Mouse (Mus musculus) hindbrain, embryonic 13.5 days (tissue): ENCODE data around the gene G6pc. TPM values are rescaled to one million over a fixed set of nuclear protein-coding genes. Genes with fewer than 3 reads are reported as not detected.
"Not testable (repeated sequence)": the region's sequence is repeated elsewhere in the genome, so short reads cannot be mapped to it uniquely, and the experiment has no call there.

Experiments
- ATAC-seq: fragments of 200-750 bp; cut with Nextera tagmentation; 2 replicates; pipeline ENCODE4 v1.8.0; 2017; ENCODE audit warnings: moderate TSS enrichment; ENCODE audit not compliant: low FRiP score
- H3K27ac ChIP-seq: fragments of 300-500 bp; sonication (generic); 2 replicates; pipeline ENCODE4 v1.5.1; 2015; ENCODE audit warnings: inconsistent platforms, mild to moderate bottlenecking, moderate library complexity
- H3K27me3 ChIP-seq: fragments of 300-500 bp; sonication (generic); 2 replicates; pipeline ENCODE4 v1.6.1; 2015; ENCODE audit warnings: mild to moderate bottlenecking, inconsistent platforms
- H3K36me3 ChIP-seq: fragments of 300-500 bp; sonication (generic); 2 replicates; pipeline ENCODE4 v1.6.1; 2015; ENCODE audit warnings: mild to moderate bottlenecking, inconsistent platforms
- H3K4me1 ChIP-seq: fragments of 300-500 bp; sonication (generic); replicated peaks from 2 replicates; pipeline ENCODE4 v1.6.1; 2015; ENCODE audit warnings: inconsistent platforms
- H3K4me2 ChIP-seq: fragments of 300-500 bp; sonication (generic); 2 replicates; pipeline ENCODE4 v1.6.1; 2015; ENCODE audit warnings: inconsistent platforms, mild to moderate bottlenecking, moderate library complexity
- H3K4me3 ChIP-seq: fragments of 300-500 bp; sonication (generic); 2 replicates; pipeline ENCODE4 v1.5.1; 2015; ENCODE audit warnings: mild to moderate bottlenecking, inconsistent platforms
- H3K9ac ChIP-seq: fragments of 300-500 bp; sonication (generic); 2 replicates; pipeline ENCODE4 v1.6.1; 2015; ENCODE audit warnings: mild to moderate bottlenecking, inconsistent platforms
- H3K9me3 ChIP-seq: fragments of 300-500 bp; sonication (generic); 2 replicates; pipeline ENCODE4 v1.6.1; 2016; ENCODE audit warnings: inconsistent platforms
- WGBS: fragments of 180-500 bp; shearing (Covaris S2); methylation state at CpG from one replicate; pipeline ENCODE4 v1.1.7; 2015; 5-methylcytosine and 5-hydroxymethylcytosine counted together
- polyA plus RNA-seq: library from polyadenylated mRNA; unstranded; fragments of >200 nt; fragmentation: Nextera tagmentation; extraction: Ambion mirVana; gene quantifications from 2 replicates; pipeline ENCODE4 v1.2.1, GENCODE M21; 2015

G6pc gene
- not detected in 2 replicates for polyA plus RNA-seq

- ATAC-seq: no peak
- Histone ChIP-seq H3K9me3 (no peaks in the 10 kb centered on the region), H3K27me3 (no peaks in the 10 kb centered on the region), H3K36me3 (no peaks in the 10 kb centered on the region), H3K27ac (no peak within 1 kb of the TSS), H3K4me1 (no peaks in the 10 kb centered on the region), H3K4me2 (no peak within 1 kb of the TSS), H3K9ac (no peak within 1 kb of the TSS), H3K4me3 (no peak within 1 kb of the TSS)
- WGBS: 91% methylated on average over 8 of the region's 8 CpGs
Observed at GRCm38 (mm10) chr11:101367326-101367935, at the start of gene G6pc. G6pc (plus strand) TSS chr11:101367561.

- H3K27ac ChIP-seq: no peak overlapping the region
- 0 out of 2 replicates have a peak, but pooled peaks have one; percentile 28 for ATAC-seq
- peaks cover 80% of the 10 kb centered on the region for H3K36me3 ChIP-seq
- H3K4me1 ChIP-seq: no peaks in the 10 kb centered on the region
- H3K27me3 ChIP-seq: no peaks in the 10 kb centered on the region
- H3K9me3 ChIP-seq: no peaks in the 10 kb centered on the region
- H3K4me3 ChIP-seq: no peak overlapping the region
- no peak overlapping the region for H3K9ac ChIP-seq
- H3K4me2 ChIP-seq: no peak overlapping the region
- 17% methylated on average over 4 of the region's 4 CpGs for WGBS
Observed at GRCm38 (mm10) chr11:101323609-101324008, 43.8 kb upstream of the G6pc start.

- WGBS: 91% methylated on average over 5 of the region's 5 CpGs
- H3K4me1 ChIP-seq: 0 out of 2 replicates have a peak, but pooled peaks cover 6% of the 10 kb centered on the region
- H3K4me3 ChIP-seq: no peak within 1 kb of the TSS
- ATAC-seq: no peak
- H3K9ac ChIP-seq: no peak within 1 kb of the TSS
- H3K4me2 ChIP-seq: no peak within 1 kb of the TSS
- no peaks in the 10 kb centered on the region for H3K27me3 ChIP-seq
- no peaks in the 10 kb centered on the region for H3K9me3 ChIP-seq
- peaks cover 68% of the 10 kb centered on the region for H3K36me3 ChIP-seq
- H3K27ac ChIP-seq: no peak within 1 kb of the TSS
Observed at GRCm38 (mm10) chr11:101324763-101325162, 42.6 kb upstream of the G6pc start, which contains the start of gene Aoc2. Aoc2 (plus strand) TSS chr11:101325063.

- H3K9me3 ChIP-seq, H3K27ac ChIP-seq, H3K9ac ChIP-seq, H3K4me3 ChIP-seq, H3K4me1 ChIP-seq, H3K4me2 ChIP-seq, H3K27me3 ChIP-seq, ATAC-seq: not testable (repeated sequence)
- 95% methylated on average over 11 of the region's 11 CpGs for WGBS
- peaks cover 64% of the 10 kb centered on the region for H3K36me3 ChIP-seq
Observed at GRCm38 (mm10) chr11:101325201-101325600, 42.2 kb upstream of the G6pc start.

- peaks cover 54% of the 10 kb centered on the region for H3K36me3 ChIP-seq
- no peaks in the 10 kb centered on the region for H3K9me3 ChIP-seq
- no peak for ATAC-seq
- 0 out of 2 replicates have a peak, but pooled peaks cover 6% of the 10 kb centered on the region for H3K4me1 ChIP-seq
- no peak overlapping the region for H3K9ac ChIP-seq
- 88% methylated on average over 11 of the region's 11 CpGs for WGBS
- H3K27ac ChIP-seq: no peak overlapping the region
- H3K27me3 ChIP-seq: no peaks in the 10 kb centered on the region
- no peak overlapping the region for H3K4me3 ChIP-seq
- no peak overlapping the region for H3K4me2 ChIP-seq
Observed at GRCm38 (mm10) chr11:101326147-101326546, 41.2 kb upstream of the G6pc start.

GRCm38 (mm10) chr11:101327311-101327710 lies 40.0 kb upstream of the G6pc start:
- no peaks in the 10 kb centered on the region for H3K27me3 ChIP-seq
- H3K4me3 ChIP-seq: no peak overlapping the region
- H3K36me3 ChIP-seq: peaks cover 43% of the 10 kb centered on the region
- 0 out of 2 replicates have a peak, but pooled peaks cover 6% of the 10 kb centered on the region for H3K4me1 ChIP-seq
- no peaks in the 10 kb centered on the region for H3K9me3 ChIP-seq
- H3K4me2 ChIP-seq: no peak overlapping the region
- no peak for ATAC-seq
- H3K27ac ChIP-seq: no peak overlapping the region
- WGBS: 52% methylated on average over 3 of the region's 3 CpGs
- no peak overlapping the region for H3K9ac ChIP-seq

- Histone ChIP-seq H3K9ac (no peak overlapping the region; the same call in 1 of the 2 replicates), H3K27ac (no peak overlapping the region), H3K9me3 (no peaks in the 10 kb centered on the region), H3K4me1 (peaks cover 9% of the 10 kb centered on the region), H3K36me3 (peaks cover 25% of the 10 kb centered on the region), H3K4me3 (no peak overlapping the region), H3K27me3 (no peaks in the 10 kb centered on the region), H3K4me2 (no peak overlapping the region)
- no peak for ATAC-seq
- WGBS: 87% methylated on average over 6 of the region's 6 CpGs
Observed at GRCm38 (mm10) chr11:101328941-101329635, 38.3 kb upstream of the G6pc start.

- peaks cover 12% of the 10 kb centered on the region for H3K36me3 ChIP-seq
- H3K4me3 ChIP-seq: no peak within 1 kb of the TSS
- H3K27ac ChIP-seq: no peak within 1 kb of the TSS
- 72% methylated on average over 7 of the region's 7 CpGs for WGBS
- H3K9me3 ChIP-seq: no peaks in the 10 kb centered on the region
- ATAC-seq: no peak
- no peaks in the 10 kb centered on the region for H3K27me3 ChIP-seq
- H3K4me2 ChIP-seq: no peak within 1 kb of the TSS
- no peak within 1 kb of the TSS for H3K9ac ChIP-seq
- peaks cover 16% of the 10 kb centered on the region for H3K4me1 ChIP-seq
Observed at GRCm38 (mm10) chr11:101330371-101330924, 36.9 kb upstream of the G6pc start, which contains the start of gene Aoc3. Aoc3 (plus strand) TSS chr11:101330605.

GRCm38 (mm10) chr11:101330961-101331360 lies 36.4 kb upstream of the G6pc start:
- not testable (repeated sequence) for H3K27ac ChIP-seq, ATAC-seq, H3K36me3 ChIP-seq, H3K9me3 ChIP-seq, H3K27me3 ChIP-seq, H3K4me3 ChIP-seq, H3K4me2 ChIP-seq, H3K9ac ChIP-seq
- 84% methylated on average over 6 of the region's 6 CpGs for WGBS
- peaks cover 16% of the 10 kb centered on the region for H3K4me1 ChIP-seq

- no peak overlapping the region for H3K4me3 ChIP-seq
- H3K27me3 ChIP-seq: no peaks in the 10 kb centered on the region
- H3K4me2 ChIP-seq: no peak overlapping the region
- H3K9ac ChIP-seq: no peak overlapping the region
- H3K36me3 ChIP-seq: no peaks in the 10 kb centered on the region
- H3K4me1 ChIP-seq: peaks cover 22% of the 10 kb centered on the region
- 80% methylated on average over 3 of the region's 3 CpGs for WGBS
- no peak overlapping the region for H3K27ac ChIP-seq
- ATAC-seq: no peak
- H3K9me3 ChIP-seq: no peaks in the 10 kb centered on the region
Observed at GRCm38 (mm10) chr11:101332537-101332936, 34.8 kb upstream of the G6pc start.

GRCm38 (mm10) chr11:101334023-101334422 lies 33.3 kb upstream of the G6pc start:
- Histone ChIP-seq H3K27ac (no peak overlapping the region), H3K27me3 (no peaks in the 10 kb centered on the region), H3K4me3 (no peak overlapping the region), H3K9me3 (no peaks in the 10 kb centered on the region), H3K9ac (no peak overlapping the region), H3K36me3 (no peaks in the 10 kb centered on the region), H3K4me2 (no peak overlapping the region), H3K4me1 (peaks cover 33% of the 10 kb centered on the region)
- WGBS: 27% methylated on average over 10 of the region's 10 CpGs
- ATAC-seq: no peak

- Histone ChIP-seq H3K4me3 (no peak overlapping the region), H3K27ac (no peak overlapping the region), H3K4me2 (no peak overlapping the region), H3K9me3 (no peaks in the 10 kb centered on the region), H3K36me3 (no peaks in the 10 kb centered on the region), H3K27me3 (no peaks in the 10 kb centered on the region), H3K9ac (no peak overlapping the region), H3K4me1 (peaks cover 30% of the 10 kb centered on the region)
- ATAC-seq: no peak
- 5% methylated on average over 6 of the region's 6 CpGs for WGBS
Observed at GRCm38 (mm10) chr11:101334516-101334915, 32.8 kb upstream of the G6pc start.
